Mouse (Mus musculus) urinary bladder, postnatal 36 days (tissue): ENCODE results near the gene Pde4dip.

Experiments
- DNase-seq, 2 experiments: peaks; one replicate each; pipeline ENCODE4 v3.0.0; 2022; ENCODE audit warnings: low spot score in 2 of 2, mixed read lengths in 1 of 2

Pde4dip gene

DNA sequence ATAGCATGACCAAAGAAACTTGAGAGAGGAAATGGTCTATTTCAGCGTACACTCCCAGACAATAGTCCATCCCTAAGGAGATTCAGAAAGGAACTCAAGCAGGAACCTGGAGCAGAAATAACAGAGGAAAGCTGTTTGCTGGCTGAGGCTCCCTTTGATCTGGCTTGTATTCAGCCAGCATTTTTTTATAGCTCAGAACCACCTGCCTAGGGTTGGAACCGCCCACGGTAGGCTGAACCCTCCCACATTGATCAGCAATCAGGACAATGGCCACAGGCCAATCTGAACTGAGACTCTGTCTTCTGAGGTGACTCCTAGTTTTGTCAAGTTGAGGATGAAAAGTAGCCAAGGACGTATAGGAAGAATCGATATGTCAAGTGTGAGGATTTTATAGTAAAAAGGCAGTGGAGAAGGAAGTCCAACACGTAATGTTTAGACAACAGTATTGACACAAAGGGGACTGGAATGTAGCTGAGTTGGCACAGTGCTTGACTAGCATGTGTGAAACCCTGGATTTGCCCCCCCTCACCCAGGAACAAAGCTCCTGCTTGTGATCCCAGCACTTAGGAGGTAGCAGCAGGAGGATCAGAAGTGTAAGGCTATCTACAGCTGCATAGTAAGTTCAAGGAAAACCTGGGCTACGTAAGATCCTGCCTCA is 44.2 kb downstream of the Pde4dip start:
- DNase-seq = no peak

- DNase-seq = no peak
These were observed 45.9 kb downstream of the Pde4dip start for GRCm38 (mm10) chr3:97842641-97843040.

DNA sequence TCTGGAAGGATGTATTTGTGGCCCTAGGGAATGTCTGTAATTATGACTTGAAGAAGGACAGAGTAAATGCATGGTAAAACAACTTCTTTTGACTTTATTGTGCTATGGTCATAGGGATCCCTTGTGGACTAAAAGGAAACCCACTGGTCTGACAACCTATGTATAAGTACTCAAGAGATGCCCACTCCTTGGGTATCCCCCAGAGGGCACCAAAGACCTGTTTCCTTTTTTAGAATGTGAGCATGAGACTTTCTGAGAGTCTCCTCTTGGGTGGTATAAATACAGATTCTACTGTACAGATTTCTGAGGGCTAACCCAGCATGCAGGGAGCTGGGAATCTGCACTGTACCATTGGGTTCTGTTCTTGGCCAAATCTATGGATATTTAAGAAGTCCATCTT is 48.1 kb downstream of the Pde4dip start:
- no peak for DNase-seq

- no peak for DNase-seq
These were observed 52.6 kb downstream of the Pde4dip start for GRCm38 (mm10) chr3:97835888-97836287.

DNA sequence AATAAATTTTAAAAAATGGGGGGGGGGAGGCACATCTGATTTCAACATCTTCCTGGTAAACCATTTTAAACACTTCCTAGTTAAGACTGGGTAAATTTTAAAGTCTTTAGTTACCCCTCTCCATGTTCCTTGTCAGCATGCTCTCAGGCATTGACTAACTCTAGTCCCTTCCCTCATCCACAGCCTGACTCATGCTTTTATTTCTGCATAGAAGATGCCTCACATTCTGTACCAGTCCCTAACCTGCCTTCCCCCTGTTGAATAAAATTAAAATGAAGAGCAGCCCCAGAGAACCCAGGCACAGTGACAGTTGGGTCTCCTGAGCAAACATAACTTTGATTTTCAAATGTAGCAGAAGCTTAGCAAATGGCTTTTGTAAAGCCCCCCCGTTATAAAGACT is 53.9 kb downstream of the Pde4dip start:
- DNase-seq = no peak

DNA sequence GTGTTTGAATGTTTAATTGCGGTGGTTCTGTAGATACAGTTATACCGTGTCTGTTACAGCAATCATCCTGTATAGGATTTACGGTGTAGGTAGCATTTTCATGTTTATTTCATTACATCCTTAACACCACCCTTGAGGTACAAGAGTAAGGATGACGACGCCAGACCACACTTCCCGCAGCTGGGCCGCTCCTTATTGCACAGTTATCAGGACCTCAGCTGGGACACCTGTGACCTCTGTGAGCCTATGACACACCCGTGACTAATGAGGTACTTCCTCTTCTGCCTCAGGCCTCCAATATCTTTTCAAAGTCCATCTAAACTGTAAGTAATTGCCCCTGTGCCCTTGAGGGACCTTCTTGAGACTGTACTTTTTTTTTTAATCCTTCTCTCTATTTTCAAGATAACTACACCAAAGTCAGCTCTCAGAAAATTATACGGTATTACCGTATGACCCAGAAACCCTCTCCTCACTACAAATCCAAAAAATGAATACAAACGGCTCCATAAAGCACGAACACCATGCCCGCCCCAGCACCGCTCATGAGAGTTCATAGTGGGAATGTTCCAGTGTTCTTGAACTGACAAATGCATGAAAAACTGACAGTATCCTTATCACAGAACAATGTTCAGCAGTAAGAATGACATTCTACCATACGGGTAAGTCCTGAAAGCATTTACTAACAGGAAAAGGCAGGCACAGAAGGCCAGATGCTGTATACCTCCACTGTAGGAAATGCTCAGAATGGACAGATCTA is 56.8 kb downstream of the Pde4dip start:
- DNase-seq = no peak

- no peak for DNase-seq
These were observed 57.9 kb downstream of the Pde4dip start for GRCm38 (mm10) chr3:97830622-97831021.

GRCm38 (mm10) chr3:97830122-97830521 is 58.4 kb downstream of the Pde4dip start:
- DNase-seq = no peak

GRCm38 (mm10) chr3:97828286-97828685 is 60.2 kb downstream of the Pde4dip start:
- DNase-seq = no peak

- DNase-seq = no peak
These were observed 63.3 kb downstream of the Pde4dip start for GRCm38 (mm10) chr3:97825246-97825645.

GRCm38 (mm10) chr3:97824744-97825143 is 63.8 kb downstream of the Pde4dip start:
- DNase-seq = no peak

DNA sequence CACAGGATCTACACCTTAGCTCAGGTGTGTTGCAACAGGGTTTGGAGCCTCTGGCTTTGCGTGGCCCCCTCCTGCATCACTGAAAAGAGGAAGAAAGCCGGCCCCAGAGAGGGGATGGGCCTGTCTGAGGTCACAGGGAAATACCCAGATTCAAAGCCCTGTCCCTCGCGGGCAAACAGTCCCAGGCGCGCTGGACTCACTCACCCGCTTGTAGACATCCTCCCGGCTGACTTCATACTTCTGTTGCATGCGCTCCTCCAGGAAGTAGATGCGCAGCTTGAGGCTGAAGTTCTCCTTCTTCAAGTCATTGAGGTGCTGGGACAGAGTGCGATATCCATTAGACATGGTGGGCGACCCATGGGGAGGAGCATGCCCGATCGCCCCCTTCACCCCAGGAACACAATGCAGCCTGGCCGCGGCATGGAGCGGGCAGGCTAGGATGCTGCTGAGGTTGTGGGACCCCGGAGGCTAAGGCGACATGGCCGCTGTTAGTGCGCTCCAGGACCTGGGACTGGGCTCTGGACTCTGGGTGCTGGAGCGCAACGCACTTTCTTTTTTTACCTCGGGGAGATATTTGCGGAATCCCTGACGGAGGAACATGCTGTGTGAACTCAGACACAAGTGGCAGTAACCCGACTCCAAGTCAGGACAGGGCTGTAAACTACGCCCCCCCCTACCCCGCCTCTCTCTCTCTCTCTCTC is 64.3 kb downstream of the Pde4dip start:
- no peak for DNase-seq

DNA sequence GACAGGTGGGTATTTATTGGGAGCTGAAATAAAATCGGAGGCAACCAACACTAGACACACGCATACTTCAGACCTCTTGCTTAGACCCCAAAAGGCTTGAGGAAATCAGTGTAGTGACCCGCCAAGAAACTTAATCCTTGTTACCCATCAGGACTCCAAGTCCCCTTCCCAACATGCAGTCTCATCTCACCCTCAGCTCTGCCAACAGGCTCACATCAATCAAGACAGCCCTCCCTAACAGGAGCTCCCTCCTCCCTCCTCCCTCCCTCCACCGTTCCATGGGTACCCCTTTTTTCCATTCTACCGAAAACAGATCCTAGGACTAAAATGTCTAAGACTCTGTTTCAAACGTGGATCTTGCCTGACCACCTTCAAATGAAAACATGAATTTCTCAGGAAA is 65.1 kb downstream of the Pde4dip start:
- DNase-seq = no peak

- DNase-seq = no peak
These were observed 69.5 kb downstream of the Pde4dip start for GRCm38 (mm10) chr3:97819050-97819449.

DNA sequence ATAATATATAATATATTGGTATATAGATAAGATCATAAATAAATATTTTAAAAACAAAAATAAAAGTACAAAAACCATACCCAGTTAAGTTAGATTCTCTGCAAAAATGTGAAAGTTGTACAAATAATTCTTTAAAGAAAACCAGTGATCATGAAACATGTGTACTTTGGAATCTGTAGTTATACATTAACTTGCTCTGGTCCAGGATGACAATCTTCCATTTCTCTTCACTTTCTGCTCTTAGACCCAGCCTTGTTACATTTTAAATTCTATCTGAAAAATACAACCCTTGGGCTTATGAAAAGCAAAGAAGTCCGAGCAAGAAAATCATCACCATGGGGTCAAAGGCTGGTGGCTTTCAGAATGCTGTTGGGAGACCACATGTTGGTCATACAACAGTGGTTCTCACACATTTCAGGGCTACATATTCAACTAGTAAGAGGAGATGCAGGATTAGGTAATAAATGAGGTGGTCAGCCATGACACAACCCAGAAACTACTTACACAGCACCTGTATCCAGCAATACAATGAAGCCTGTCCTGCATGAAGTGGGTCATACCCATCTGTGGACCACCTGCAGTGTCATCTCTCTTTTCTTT is 70.0 kb downstream of the Pde4dip start:
- no peak for DNase-seq

- DNase-seq = no peak
These were observed 76.7 kb downstream of the Pde4dip start for GRCm38 (mm10) chr3:97811651-97812399.

- DNase-seq = no peak
These were observed 77.3 kb downstream of the Pde4dip start for GRCm38 (mm10) chr3:97811158-97811557.

GRCm38 (mm10) chr3:97810334-97810733 is 78.2 kb downstream of the Pde4dip start:
- DNase-seq = no peak

GRCm38 (mm10) chr3:97805559-97805958 is 82.9 kb downstream of the Pde4dip start:
- DNase-seq = no peak

DNA sequence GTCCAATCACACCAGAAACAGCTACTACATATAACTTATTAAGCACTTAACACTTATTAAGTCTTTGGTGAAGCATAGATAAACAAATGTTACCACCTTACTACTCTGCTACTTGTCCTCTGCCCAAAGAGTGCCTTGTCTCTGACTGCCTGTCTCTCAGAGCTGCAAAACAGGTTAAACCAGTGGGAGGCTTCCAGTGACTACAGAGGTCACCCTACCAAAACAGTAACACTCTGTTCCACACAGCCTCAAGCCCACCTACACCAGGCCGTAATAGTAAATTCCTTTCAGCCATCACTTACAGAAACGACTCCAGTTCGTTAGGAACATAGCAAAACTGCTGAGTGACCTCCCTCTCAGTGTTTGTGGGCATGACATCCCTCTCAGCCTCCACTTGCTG is 84.8 kb downstream of the Pde4dip start:
- DNase-seq = no peak

DNA sequence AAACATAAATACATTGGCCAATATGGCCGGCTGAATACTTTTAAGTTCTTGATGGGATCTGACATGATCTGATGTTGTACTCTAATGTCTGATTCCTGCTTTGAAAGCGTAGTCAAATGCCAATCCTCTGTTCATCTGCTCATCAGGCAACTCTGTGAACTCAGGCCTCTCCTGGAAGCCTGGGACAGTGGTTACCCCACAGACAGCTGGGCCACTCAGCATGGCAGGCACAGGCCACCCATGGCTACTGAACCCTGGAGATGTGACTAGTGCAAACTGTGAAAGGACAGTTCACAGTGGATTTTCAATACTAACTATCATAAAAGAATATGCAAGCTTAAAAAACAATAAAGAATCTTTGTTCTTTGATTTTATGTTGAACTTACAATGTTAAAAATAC is 85.6 kb downstream of the Pde4dip start:
- DNase-seq = no peak

GRCm38 (mm10) chr3:97802297-97802696 is 86.2 kb downstream of the Pde4dip start:
- no peak for DNase-seq
